Mouse (Mus musculus) hindbrain, embryonic 13.5 days (tissue): ENCODE data around the gene Bloc1s1. TPM values are rescaled to one million over a fixed set of nuclear protein-coding genes. Genes with fewer than 3 reads are reported as not detected.
A peak's percentile ranks its signal among the peaks of the same experiment; 100 is the strongest.

Experiments
- ATAC-seq: fragments of 200-750 bp; cut with Nextera tagmentation; 2 replicates; pipeline ENCODE4 v1.8.0; 2017; ENCODE audit warnings: moderate TSS enrichment; ENCODE audit not compliant: low FRiP score
- H3K27ac ChIP-seq: fragments of 300-500 bp; sonication (generic); 2 replicates; pipeline ENCODE4 v1.5.1; 2015; ENCODE audit warnings: inconsistent platforms, mild to moderate bottlenecking, moderate library complexity
- H3K27me3 ChIP-seq: fragments of 300-500 bp; sonication (generic); 2 replicates; pipeline ENCODE4 v1.6.1; 2015; ENCODE audit warnings: mild to moderate bottlenecking, inconsistent platforms
- H3K36me3 ChIP-seq: fragments of 300-500 bp; sonication (generic); 2 replicates; pipeline ENCODE4 v1.6.1; 2015; ENCODE audit warnings: mild to moderate bottlenecking, inconsistent platforms
- H3K4me1 ChIP-seq: fragments of 300-500 bp; sonication (generic); replicated peaks from 2 replicates; pipeline ENCODE4 v1.6.1; 2015; ENCODE audit warnings: inconsistent platforms
- H3K4me2 ChIP-seq: fragments of 300-500 bp; sonication (generic); 2 replicates; pipeline ENCODE4 v1.6.1; 2015; ENCODE audit warnings: inconsistent platforms, mild to moderate bottlenecking, moderate library complexity
- H3K4me3 ChIP-seq: fragments of 300-500 bp; sonication (generic); 2 replicates; pipeline ENCODE4 v1.5.1; 2015; ENCODE audit warnings: mild to moderate bottlenecking, inconsistent platforms
- H3K9ac ChIP-seq: fragments of 300-500 bp; sonication (generic); 2 replicates; pipeline ENCODE4 v1.6.1; 2015; ENCODE audit warnings: mild to moderate bottlenecking, inconsistent platforms
- H3K9me3 ChIP-seq: fragments of 300-500 bp; sonication (generic); 2 replicates; pipeline ENCODE4 v1.6.1; 2016; ENCODE audit warnings: inconsistent platforms
- WGBS: fragments of 180-500 bp; shearing (Covaris S2); methylation state at CpG from one replicate; pipeline ENCODE4 v1.1.7; 2015; 5-methylcytosine and 5-hydroxymethylcytosine counted together
- polyA plus RNA-seq: library from polyadenylated mRNA; unstranded; fragments of >200 nt; fragmentation: Nextera tagmentation; extraction: Ambion mirVana; gene quantifications from 2 replicates; pipeline ENCODE4 v1.2.1, GENCODE M21; 2015

Bloc1s1 gene
- polyA plus RNA-seq, 1 experiment from 2014 or later: 286 TPM

- Histone ChIP-seq H3K36me3 (no peaks in the 10 kb centered on the region), H3K4me2 (no peak overlapping the region), H3K4me1 (peaks cover 15% of the 10 kb centered on the region), H3K9me3 (no peaks in the 10 kb centered on the region), H3K27ac (no peak overlapping the region), H3K27me3 (peaks cover 22% of the 10 kb centered on the region), H3K4me3 (no peak overlapping the region), H3K9ac (no peak overlapping the region)
- no peak for ATAC-seq
- 85% methylated on average over 6 of the region's 6 CpGs for WGBS
Observed at GRCm38 (mm10) chr10:128899759-128900490, 23.9 kb downstream of the Bloc1s1 start.

DNA sequence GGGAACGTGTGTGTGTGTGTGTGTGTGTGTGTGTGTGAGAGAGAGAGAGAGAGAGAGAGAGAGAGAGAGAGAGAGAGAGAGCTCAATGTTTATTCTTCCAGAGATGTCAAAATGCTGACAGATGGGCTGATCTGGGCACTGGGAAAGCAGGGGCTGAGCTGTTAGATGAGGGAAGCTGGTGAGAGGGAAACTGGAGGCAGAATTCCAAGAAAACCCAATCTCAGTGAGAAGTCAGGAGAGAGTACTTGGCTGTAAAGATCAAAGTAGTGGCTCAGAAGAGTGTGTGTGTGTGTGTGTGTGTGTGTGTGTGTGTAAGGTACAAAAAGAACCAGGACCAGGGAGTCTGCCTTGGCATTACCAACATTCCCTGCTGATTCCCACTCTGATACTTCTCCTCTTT, 26.3 kb downstream of the Bloc1s1 start:
- Histone ChIP-seq H3K4me1 (peaks cover 22% of the 10 kb centered on the region), H3K27me3 (peaks cover 29% of the 10 kb centered on the region), H3K4me2 (no peak overlapping the region), H3K9ac (no peak overlapping the region), H3K4me3 (no peak overlapping the region), H3K27ac (no peak overlapping the region), H3K36me3 (no peaks in the 10 kb centered on the region), H3K9me3 (no peaks in the 10 kb centered on the region)
- no peak for ATAC-seq
- 26% methylated on average over 1 of the region's 1 CpGs for WGBS

DNA sequence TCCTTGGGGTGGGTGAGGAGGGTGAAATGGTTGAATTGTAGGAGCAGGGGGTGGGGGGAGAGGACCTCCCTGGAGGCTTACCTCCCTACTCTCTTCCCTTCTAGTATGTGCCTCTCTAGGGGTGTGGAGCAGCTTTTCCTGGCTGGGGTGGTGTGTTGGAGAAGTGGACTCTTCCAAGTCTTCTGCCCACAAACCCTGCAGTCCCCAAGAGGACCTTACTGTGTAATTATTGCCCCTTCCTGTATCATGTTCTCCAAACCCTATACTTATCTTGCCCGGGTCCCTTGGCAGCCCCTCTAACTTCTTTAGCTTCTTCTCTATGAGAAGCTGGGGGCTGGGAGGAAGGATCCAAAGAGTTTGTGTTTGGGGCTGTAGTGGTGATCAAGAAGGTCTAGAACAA, 27.0 kb downstream of the Bloc1s1 start:
- peaks cover 29% of the 10 kb centered on the region for H3K27me3 ChIP-seq
- no peak for ATAC-seq
- no peaks in the 10 kb centered on the region for H3K9me3 ChIP-seq
- H3K4me1 ChIP-seq: peaks cover 24% of the 10 kb centered on the region
- H3K36me3 ChIP-seq: no peaks in the 10 kb centered on the region
- peak overlapping the region; percentile 14; the same call in 1 of the 2 replicates for H3K4me3 ChIP-seq
- WGBS: 40% methylated on average over 1 of the region's 1 CpGs
- H3K4me2 ChIP-seq: peak overlapping the region; percentile 37
- no peak overlapping the region for H3K27ac ChIP-seq
- H3K9ac ChIP-seq: no peak overlapping the region

DNA sequence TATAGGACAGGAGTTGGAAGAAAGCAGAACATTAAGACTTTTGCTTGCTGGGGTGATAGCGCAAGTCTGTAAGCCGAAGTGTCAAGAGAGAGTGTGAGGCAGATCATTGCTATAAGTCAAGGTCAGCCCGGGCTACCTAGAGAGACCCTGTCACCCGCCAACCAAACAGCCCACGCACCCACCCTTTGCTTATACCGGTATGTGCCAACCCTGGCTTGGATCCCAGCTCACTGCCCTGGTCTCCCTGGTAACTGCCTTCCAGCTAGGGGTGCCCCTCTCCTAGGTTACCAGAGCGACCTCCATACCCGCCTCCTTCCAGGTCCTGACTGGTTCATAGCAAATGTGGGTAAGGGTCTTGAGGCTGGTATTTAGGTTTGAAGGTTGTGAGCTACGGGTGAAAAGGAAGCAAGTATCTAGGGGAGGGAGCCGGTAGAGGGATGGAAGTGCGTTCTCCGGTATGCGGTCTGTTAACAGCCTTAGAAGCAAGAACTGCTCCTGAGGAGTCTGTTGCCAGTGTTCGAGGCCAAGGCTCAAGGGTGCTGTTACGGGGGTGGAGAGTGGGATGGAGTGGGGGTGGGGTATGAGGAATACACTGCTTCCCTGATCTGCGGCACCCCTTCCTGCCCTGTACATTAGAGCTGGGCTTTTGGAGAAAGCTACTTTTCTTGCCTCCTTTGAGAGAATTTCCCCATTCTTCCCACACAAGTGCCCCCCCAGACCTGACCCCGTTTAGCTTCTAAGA, 27.7 kb downstream of the Bloc1s1 start:
- Histone ChIP-seq H3K27me3 (peaks cover 29% of the 10 kb centered on the region), H3K4me3 (peak overlapping the region; percentile 14), H3K4me2 (peak overlapping the region; percentile 37), H3K4me1 (peaks cover 24% of the 10 kb centered on the region), H3K36me3 (no peaks in the 10 kb centered on the region), H3K9me3 (no peaks in the 10 kb centered on the region), H3K9ac (0 out of 2 replicates have a peak overlapping the region, but pooled peaks have one; percentile 35), H3K27ac (no peak overlapping the region)
- 2% methylated on average over 17 of the region's 17 CpGs for WGBS
- ATAC-seq: peak; percentile 50

DNA sequence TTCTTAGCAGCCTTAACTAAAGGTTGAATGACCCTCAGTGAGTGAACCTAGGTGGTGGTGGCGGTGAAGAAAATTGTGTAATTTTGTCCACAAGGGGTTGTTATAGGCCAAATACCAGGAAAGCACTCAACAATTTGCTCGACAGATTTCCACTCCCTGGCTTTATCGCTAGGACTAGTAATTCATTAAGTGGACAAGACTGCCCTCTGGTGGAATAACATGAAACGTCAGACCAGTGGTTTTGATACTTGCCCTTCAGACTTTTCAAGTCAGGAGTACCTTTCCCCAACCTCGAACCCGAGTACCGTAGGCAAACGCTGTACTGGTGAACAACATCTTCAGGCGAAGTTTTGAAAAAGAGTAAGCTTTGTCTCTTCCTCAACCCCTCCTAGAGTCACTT, 28.4 kb downstream of the Bloc1s1 start:
- H3K4me1 ChIP-seq: peaks cover 30% of the 10 kb centered on the region
- H3K36me3 ChIP-seq: no peaks in the 10 kb centered on the region
- under 1% methylated on average over 9 of the region's 9 CpGs for WGBS
- H3K9me3 ChIP-seq: no peaks in the 10 kb centered on the region
- 0 out of 2 replicates have a peak, but pooled peaks have one; percentile 6 for ATAC-seq
- peaks cover 29% of the 10 kb centered on the region for H3K27me3 ChIP-seq
- peak overlapping the region; percentile 37; the same call in 1 of the 2 replicates for H3K4me2 ChIP-seq
- no peak overlapping the region for H3K27ac ChIP-seq
- H3K4me3 ChIP-seq: no peak overlapping the region
- no peak overlapping the region for H3K9ac ChIP-seq

GRCm38 (mm10) chr10:128892246-128892645, 31.6 kb downstream of the Bloc1s1 start:
- peak overlapping the region; percentile 88 for H3K9ac ChIP-seq
- peak overlapping the region; percentile 91 for H3K4me2 ChIP-seq
- H3K36me3 ChIP-seq: peaks cover 9% of the 10 kb centered on the region
- ATAC-seq: peak; percentile 18
- H3K27me3 ChIP-seq: peaks cover 24% of the 10 kb centered on the region
- no peaks in the 10 kb centered on the region for H3K9me3 ChIP-seq
- H3K4me1 ChIP-seq: peaks cover 59% of the 10 kb centered on the region
- peak overlapping the region; percentile 97 for H3K27ac ChIP-seq
- H3K4me3 ChIP-seq: peak overlapping the region; percentile 82
- WGBS: 1% methylated on average over 9 of the region's 9 CpGs

DNA sequence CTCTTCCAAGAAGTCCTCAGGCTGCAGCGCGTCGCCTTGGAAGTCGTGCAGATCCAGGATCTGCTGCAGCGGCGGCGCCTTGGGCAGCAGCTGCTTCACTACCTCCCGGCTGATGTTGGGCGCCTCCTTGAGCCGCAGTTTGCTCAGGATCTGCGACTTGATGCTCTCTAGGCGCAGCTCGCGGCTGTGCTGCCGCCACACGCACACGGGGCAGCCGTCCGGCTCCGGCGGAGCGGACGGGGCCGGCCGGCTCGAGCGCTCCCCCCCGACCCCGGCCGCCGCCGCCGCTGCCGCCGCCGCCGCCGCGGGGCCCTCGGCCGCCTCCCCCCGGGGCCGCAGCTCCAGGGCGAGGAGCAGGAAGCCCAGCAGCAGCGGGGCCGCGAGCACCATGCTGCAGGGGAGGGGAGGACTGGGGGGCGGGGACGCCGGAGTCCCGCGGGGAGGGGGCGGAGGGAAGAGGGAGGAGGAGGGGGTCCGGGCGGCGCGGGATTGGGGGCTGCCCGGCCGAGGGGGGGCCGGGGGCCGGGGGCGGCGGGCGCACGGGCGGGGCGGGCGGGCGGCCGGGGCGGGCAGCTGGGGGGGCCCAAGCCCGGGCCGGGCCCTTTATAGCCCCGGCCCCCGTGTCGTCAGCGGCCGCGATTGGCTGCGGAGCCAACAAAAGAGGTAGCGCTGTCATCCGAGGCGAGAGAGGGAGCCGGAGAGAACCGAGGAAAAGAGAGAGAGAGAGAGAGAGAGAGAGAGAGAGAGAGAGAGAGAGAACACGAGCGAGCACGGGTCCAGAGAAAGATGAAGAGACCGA, 32.3 kb downstream of the Bloc1s1 start, which contains the start of gene Gdf11:
Gdf11 (minus strand) TSS at position 423 of the 799 bp plus-strand sequence.
- H3K4me1 ChIP-seq: peaks cover 61% of the 10 kb centered on the region
- peak within 1 kb of the TSS; percentile 88 for H3K9ac ChIP-seq
- no peaks in the 10 kb centered on the region for H3K9me3 ChIP-seq

DNA sequence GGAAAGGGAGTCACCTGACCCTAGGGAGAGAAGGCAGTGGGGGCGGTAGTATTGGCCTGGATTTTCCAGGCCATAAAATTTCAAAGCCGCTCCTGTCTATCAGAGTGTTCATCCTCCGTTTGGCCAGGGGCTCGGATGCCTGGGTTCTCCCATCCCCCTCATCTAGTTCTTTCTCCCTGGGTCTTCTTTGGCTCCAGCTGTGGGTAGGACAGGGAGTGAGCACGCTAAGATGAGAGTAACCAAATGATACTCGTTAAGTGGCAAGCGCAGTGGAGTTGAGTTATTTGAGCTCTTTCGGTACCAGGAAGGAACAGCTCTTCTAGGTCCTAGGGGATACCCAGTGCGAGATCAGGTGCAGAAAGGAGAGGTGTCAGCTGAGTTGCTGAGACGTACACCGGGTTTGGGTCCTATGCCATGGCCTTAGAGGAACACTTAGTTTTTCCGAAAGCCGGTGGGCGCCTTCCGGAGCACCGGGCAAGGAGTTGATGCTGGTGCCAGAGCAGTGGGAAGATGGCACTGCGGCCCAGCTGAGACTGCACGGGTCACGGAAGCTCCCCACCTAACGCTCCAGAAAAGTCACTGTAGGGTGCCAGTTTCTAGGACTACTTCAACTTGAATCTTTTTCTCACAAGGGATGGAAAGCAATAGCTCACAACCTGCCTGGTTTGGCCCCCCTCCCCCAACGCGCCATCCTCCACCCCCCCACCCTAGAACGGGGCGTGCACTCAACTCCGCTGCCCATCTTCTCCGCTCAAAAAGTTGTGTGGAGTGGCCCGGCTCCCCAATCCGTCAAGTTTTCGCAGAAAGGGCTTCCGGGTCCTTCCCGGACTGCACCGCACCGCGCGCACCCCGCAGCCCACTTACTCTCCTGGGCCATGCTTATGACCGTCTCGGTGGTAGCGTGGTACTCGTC, 33.2 kb downstream of the Bloc1s1 start:
- under 1% methylated on average over 40 of the region's 40 CpGs for WGBS
- peak overlapping the region; percentile 88 for H3K9ac ChIP-seq
- ATAC-seq: peak; percentile 21

More for the DNA sequence above, 32.3 kb downstream of the Bloc1s1 start, which contains the start of gene Gdf11:
- Histone ChIP-seq H3K36me3 (peaks cover 16% of the 10 kb centered on the region), H3K4me2 (peak within 1 kb of the TSS; percentile 91), H3K27ac (peak within 1 kb of the TSS; percentile 97), H3K27me3 (peaks cover 16% of the 10 kb centered on the region), H3K4me3 (peak within 1 kb of the TSS; percentile 82)
- peak; percentile 88 for ATAC-seq
- WGBS: 1% methylated on average over 63 of the region's 89 CpGs

GRCm38 (mm10) chr10:128889846-128890245, 34.0 kb downstream of the Bloc1s1 start:
- peaks cover 32% of the 10 kb centered on the region for H3K36me3 ChIP-seq
- ATAC-seq: no peak
- peak overlapping the region; percentile 97 for H3K27ac ChIP-seq
- peaks cover 55% of the 10 kb centered on the region for H3K4me1 ChIP-seq
- 9% methylated on average over 1 of the region's 2 CpGs for WGBS
- peaks cover 7% of the 10 kb centered on the region for H3K27me3 ChIP-seq
- H3K9ac ChIP-seq: peak overlapping the region; percentile 88
- peak overlapping the region; percentile 82 for H3K4me3 ChIP-seq
- no peaks in the 10 kb centered on the region for H3K9me3 ChIP-seq
- peak overlapping the region; percentile 91 for H3K4me2 ChIP-seq

More for the DNA sequence above, 33.2 kb downstream of the Bloc1s1 start:
- Histone ChIP-seq H3K36me3 (peaks cover 24% of the 10 kb centered on the region), H3K4me3 (peak overlapping the region; percentile 82), H3K27ac (peak overlapping the region; percentile 97), H3K27me3 (peaks cover 8% of the 10 kb centered on the region), H3K4me1 (peaks cover 55% of the 10 kb centered on the region), H3K9me3 (no peaks in the 10 kb centered on the region), H3K4me2 (peak overlapping the region; percentile 91)

DNA sequence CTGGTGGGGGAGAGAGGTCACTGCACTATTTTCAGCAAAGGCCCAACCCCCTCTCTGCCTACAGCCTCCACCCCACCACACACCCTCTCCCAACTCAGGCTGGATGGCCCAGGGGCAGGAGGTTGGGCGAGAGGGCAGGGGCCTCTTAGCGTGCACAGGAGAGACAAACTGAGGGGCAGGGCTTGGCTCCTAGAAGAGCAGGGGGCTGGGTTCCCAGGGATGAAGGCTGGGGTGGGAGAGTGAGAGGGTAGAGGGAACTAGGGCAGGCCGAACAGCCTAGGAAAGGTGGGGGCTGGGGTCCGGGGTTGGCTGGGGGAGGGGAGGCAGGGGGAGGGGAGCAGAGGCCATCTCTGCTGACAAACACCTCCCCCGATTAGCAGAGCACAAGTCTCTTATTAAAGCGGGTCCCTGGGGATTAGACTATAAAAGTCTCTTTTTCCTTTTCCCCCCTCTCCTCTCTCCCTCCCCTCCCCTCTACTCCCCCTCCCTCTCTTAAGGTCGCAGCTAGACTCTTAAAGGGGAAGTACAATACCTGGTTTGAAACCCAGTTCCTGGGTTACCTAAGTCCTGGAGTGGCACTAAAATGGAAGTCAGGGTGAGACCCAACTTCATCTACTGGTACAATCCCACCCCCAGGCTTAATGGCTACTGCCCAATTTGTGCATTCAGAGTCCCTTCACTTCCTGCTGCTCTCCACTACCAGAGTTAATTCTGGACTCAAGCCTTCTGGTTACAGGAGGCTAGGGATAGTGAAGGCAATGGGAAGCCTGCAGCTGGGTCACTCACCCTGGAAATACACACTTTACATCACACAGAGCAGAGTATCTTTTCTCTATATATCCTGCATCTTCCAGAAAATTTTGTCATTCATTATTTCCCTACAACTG, 34.7 kb downstream of the Bloc1s1 start:
- H3K4me3 ChIP-seq: peak overlapping the region; percentile 82
- H3K27ac ChIP-seq: peak overlapping the region; percentile 97

More for the DNA sequence above, 34.7 kb downstream of the Bloc1s1 start:
- WGBS: 0% methylated on average over 7 of the region's 7 CpGs
- peak; percentile 26 for ATAC-seq
- H3K36me3 ChIP-seq: peaks cover 37% of the 10 kb centered on the region
- H3K9me3 ChIP-seq: no peaks in the 10 kb centered on the region
- H3K4me2 ChIP-seq: peak overlapping the region; percentile 91
- H3K9ac ChIP-seq: peak overlapping the region; percentile 88
- H3K27me3 ChIP-seq: 0 out of 2 replicates have a peak, but pooled peaks cover 2% of the 10 kb centered on the region
- peaks cover 55% of the 10 kb centered on the region for H3K4me1 ChIP-seq
